Mouse (Mus musculus): Measurements from ENCODE around the gene Rab5c. TPM values are rescaled to one million over a fixed set of nuclear protein-coding genes. Genes with fewer than 3 reads are reported as not detected.

Rab5c gene
- polyA plus RNA-seq, 1 experiment from 2014 or later = 16.6 TPM

- Histone ChIP-seq H3K4me2 (ENCODE audit: low read depth, low read length) (peak within 1 kb of the TSS; percentile 67), H3K4me1 (ENCODE audit: insufficient read depth) (peaks cover 8% of the 10 kb centered on the region), H3K9me3 (ENCODE audit: low read length) (no peaks in the 10 kb centered on the region), H3K27me3 (ENCODE audit: insufficient read depth, low read length) (peaks cover 5% of the 10 kb centered on the region; the same call in 1 of the 2 replicates), H3K4me3 (ENCODE audit: low read depth, low read length) (peak within 1 kb of the TSS; percentile 32), H3K9ac (replicated peaks) (no peak within 1 kb of the TSS), H3K36me3 (replicated peaks; ENCODE audit: insufficient read depth, low read length) (no peaks in the 10 kb centered on the region; the same call in 1 of the 2 replicates), H3K27ac (ENCODE audit: low read depth) (no peak within 1 kb of the TSS)
- ATAC-seq (no peak), DNase-seq (no peak)
- 1% methylated on average over 23 of the region's 23 CpGs for WGBS (ENCODE audit: insufficient replicate concordance)
- TF ChIP-seq CTCF (IDR thresholded peaks at IDR 0.05; ENCODE audit: low read depth) (no peak), EP300 (IDR thresholded peaks at IDR 0.05; ENCODE audit: low read depth) (no peak)
These were observed 45.8 kb downstream of the Rab5c start, which contains the start of gene Zfp385c for GRCm38 (mm10) chr11:100692164-100692616. Gene Zfp385c (minus strand): TSS chr11:100692455.

GRCm38 (mm10) chr11:100690389-100690788 lies 47.6 kb downstream of the Rab5c start:
- no peak for DNase-seq
- WGBS (ENCODE audit: insufficient replicate concordance) = 68% methylated on average over 7 of the region's 7 CpGs

DNA sequence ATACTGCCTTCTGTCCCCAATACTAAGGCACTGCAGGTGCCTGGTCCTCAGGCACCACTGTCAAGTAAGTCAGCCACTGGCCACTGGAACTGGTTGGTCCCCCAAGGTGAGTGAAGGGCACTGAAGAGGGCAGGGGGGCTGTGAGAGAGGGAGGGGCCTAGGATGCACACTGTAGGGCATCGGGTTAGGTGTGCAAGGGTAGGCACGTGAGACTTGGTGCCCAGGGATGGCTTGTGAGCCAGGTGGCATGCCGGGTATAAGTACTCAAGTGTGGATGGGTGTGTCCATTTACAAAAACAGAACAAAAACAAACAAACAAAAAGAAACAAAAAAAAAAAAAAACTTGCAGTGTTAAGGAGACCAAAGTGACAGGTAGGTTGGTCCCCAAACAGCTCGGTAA lies 49.6 kb downstream of the Rab5c start:
- ATAC-seq = no peak
- Histone ChIP-seq H3K9ac (replicated peaks) (no peak overlapping the region), H3K4me1 (ENCODE audit: insufficient read depth) (peaks cover 8% of the 10 kb centered on the region), H3K36me3 (replicated peaks; ENCODE audit: insufficient read depth, low read length) (no peaks in the 10 kb centered on the region), H3K4me2 (ENCODE audit: low read depth, low read length) (no peak overlapping the region), H3K27me3 (ENCODE audit: insufficient read depth, low read length) (peaks cover 5% of the 10 kb centered on the region; the same call in 1 of the 2 replicates), H3K27ac (ENCODE audit: low read depth) (no peak overlapping the region), H3K4me3 (ENCODE audit: low read depth, low read length) (no peak overlapping the region), H3K9me3 (ENCODE audit: low read length) (no peaks in the 10 kb centered on the region)
- no peak for DNase-seq
- WGBS (ENCODE audit: insufficient replicate concordance) = 67% methylated on average over 4 of the region's 4 CpGs
- TF ChIP-seq EP300 (IDR thresholded peaks at IDR 0.05; ENCODE audit: low read depth) = no peak
- TF ChIP-seq CTCF (IDR thresholded peaks at IDR 0.05; ENCODE audit: low read depth) = no peak

More at GRCm38 (mm10) chr11:100690389-100690788, 47.6 kb downstream of the Rab5c start:
- TF ChIP-seq EP300 (IDR thresholded peaks at IDR 0.05; ENCODE audit: low read depth) = no peak
- TF ChIP-seq CTCF (IDR thresholded peaks at IDR 0.05; ENCODE audit: low read depth) = no peak
- Histone ChIP-seq H3K4me2 (ENCODE audit: low read depth, low read length) (no peak overlapping the region), H3K9ac (replicated peaks) (no peak overlapping the region), H3K27ac (ENCODE audit: low read depth) (no peak overlapping the region), H3K9me3 (ENCODE audit: low read length) (no peaks in the 10 kb centered on the region), H3K4me3 (ENCODE audit: low read depth, low read length) (no peak overlapping the region), H3K4me1 (ENCODE audit: insufficient read depth) (peaks cover 8% of the 10 kb centered on the region), H3K27me3 (ENCODE audit: insufficient read depth, low read length) (peaks cover 5% of the 10 kb centered on the region; the same call in 1 of the 2 replicates), H3K36me3 (replicated peaks; ENCODE audit: insufficient read depth, low read length) (no peaks in the 10 kb centered on the region)
- ATAC-seq = no peak

DNA sequence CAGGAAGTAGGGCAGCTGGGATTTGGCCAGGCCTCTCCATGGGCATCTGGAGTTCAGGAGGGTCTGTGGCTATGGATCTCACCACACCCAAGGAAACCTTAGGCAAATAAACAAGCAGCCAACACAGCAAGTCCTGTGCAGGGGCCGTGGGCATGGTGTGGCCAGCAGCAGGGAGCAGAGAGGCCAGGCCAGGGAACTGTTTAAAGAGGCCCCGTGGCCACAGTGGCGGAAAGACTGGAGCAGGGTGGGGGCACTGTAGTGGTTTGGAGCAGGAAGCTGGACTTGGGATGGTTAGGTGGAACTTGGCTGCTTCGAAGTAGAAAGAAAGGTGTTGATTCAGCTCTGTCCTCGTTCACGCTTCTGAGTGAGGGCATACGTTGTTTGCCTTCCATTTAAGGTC lies 50.8 kb downstream of the Rab5c start:
- Histone ChIP-seq H3K4me3 (ENCODE audit: low read depth, low read length) (no peak overlapping the region), H3K4me1 (ENCODE audit: insufficient read depth) (peaks cover 5% of the 10 kb centered on the region), H3K27me3 (ENCODE audit: insufficient read depth, low read length) (peaks cover 5% of the 10 kb centered on the region; the same call in 1 of the 2 replicates), H3K36me3 (replicated peaks; ENCODE audit: insufficient read depth, low read length) (no peaks in the 10 kb centered on the region), H3K9me3 (ENCODE audit: low read length) (no peaks in the 10 kb centered on the region), H3K27ac (ENCODE audit: low read depth) (no peak overlapping the region), H3K9ac (replicated peaks) (no peak overlapping the region), H3K4me2 (ENCODE audit: low read depth, low read length) (no peak overlapping the region)
- ATAC-seq = no peak
- 73% methylated on average over 7 of the region's 7 CpGs for WGBS (ENCODE audit: insufficient replicate concordance)
- TF ChIP-seq EP300 (IDR thresholded peaks at IDR 0.05; ENCODE audit: low read depth) (no peak), CTCF (IDR thresholded peaks at IDR 0.05; ENCODE audit: low read depth) (no peak)
- DNase-seq = no peak

DNA sequence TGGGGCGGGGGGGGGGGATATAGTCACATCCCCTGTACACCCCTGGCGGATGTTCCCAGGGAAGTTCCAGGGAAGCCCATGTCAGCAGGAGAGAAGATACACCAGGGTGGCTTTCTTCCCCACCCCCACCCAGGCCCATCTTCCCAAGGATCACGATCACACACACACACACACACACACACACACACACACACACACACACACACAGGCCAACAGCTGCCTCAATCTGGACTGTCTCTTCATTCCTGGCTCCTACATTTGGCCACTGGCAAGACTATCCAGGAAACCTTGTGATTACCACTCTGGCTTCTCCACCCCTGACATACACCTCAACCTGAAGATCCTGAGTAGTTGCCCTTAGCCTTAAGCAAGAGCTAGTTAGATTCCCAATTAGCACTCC lies 52.6 kb downstream of the Rab5c start:
- DNase-seq = no peak

DNA sequence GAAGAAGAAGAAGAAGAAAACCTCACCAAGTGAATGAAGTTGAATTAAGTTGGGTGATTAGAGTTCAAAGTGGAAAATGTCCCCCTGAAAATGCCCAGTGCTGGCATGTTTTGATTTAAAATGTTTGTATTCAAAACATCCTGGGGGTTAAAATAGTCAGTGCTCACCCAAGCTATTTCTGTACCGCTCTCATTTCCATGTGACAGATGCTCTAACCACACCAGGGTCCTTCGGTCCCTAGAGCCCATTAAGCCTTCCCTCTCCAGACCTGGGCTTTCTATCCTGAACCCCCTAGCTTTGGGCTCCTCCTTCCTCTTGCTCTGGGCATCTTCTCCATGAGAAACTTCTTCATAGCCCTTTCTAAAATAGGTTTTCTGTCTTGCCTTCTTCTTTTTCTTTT lies 53.9 kb downstream of the Rab5c start:
- no peak for DNase-seq
- Histone ChIP-seq H3K4me1 (ENCODE audit: insufficient read depth) (no peaks in the 10 kb centered on the region), H3K9ac (replicated peaks) (no peak overlapping the region), H3K4me2 (ENCODE audit: low read depth, low read length) (no peak overlapping the region), H3K27me3 (ENCODE audit: insufficient read depth, low read length) (no peaks in the 10 kb centered on the region), H3K4me3 (ENCODE audit: low read depth, low read length) (no peak overlapping the region), H3K36me3 (replicated peaks; ENCODE audit: insufficient read depth, low read length) (no peaks in the 10 kb centered on the region), H3K9me3 (ENCODE audit: low read length) (no peaks in the 10 kb centered on the region), H3K27ac (ENCODE audit: low read depth) (no peak overlapping the region)
- no peak for ATAC-seq
- TF ChIP-seq EP300 (IDR thresholded peaks at IDR 0.05; ENCODE audit: low read depth) = no peak
- WGBS (ENCODE audit: insufficient replicate concordance) = 58% methylated on average over 2 of the region's 2 CpGs

More for the DNA sequence above, 52.6 kb downstream of the Rab5c start:
- ATAC-seq = no peak
- no peak overlapping the region for H3K9ac ChIP-seq (replicated peaks)
- H3K4me1 ChIP-seq (ENCODE audit: insufficient read depth) = no peaks in the 10 kb centered on the region
- TF ChIP-seq EP300 (IDR thresholded peaks at IDR 0.05; ENCODE audit: low read depth) = no peak
- TF ChIP-seq CTCF (IDR thresholded peaks at IDR 0.05; ENCODE audit: low read depth) = no peak
- no peak overlapping the region for H3K4me2 ChIP-seq (ENCODE audit: low read depth, low read length)
- WGBS (ENCODE audit: insufficient replicate concordance) = 69% methylated on average over 3 of the region's 3 CpGs
- H3K9me3 ChIP-seq (ENCODE audit: low read length) = no peaks in the 10 kb centered on the region
- no peaks in the 10 kb centered on the region for H3K27me3 ChIP-seq (ENCODE audit: insufficient read depth, low read length)
- H3K4me3 ChIP-seq (ENCODE audit: low read depth, low read length) = no peak overlapping the region
- no peak overlapping the region for H3K27ac ChIP-seq (ENCODE audit: low read depth)
- no peaks in the 10 kb centered on the region for H3K36me3 ChIP-seq (replicated peaks; ENCODE audit: insufficient read depth, low read length)
